Mouse (Mus musculus): Measurements from ENCODE around the gene Tspo2. TPM values are rescaled to one million over a fixed set of nuclear protein-coding genes. Genes with fewer than 3 reads are reported as not detected.

Gene Tspo2
- total RNA-seq, 2 experiments from 2014 or later = not detected

DNA sequence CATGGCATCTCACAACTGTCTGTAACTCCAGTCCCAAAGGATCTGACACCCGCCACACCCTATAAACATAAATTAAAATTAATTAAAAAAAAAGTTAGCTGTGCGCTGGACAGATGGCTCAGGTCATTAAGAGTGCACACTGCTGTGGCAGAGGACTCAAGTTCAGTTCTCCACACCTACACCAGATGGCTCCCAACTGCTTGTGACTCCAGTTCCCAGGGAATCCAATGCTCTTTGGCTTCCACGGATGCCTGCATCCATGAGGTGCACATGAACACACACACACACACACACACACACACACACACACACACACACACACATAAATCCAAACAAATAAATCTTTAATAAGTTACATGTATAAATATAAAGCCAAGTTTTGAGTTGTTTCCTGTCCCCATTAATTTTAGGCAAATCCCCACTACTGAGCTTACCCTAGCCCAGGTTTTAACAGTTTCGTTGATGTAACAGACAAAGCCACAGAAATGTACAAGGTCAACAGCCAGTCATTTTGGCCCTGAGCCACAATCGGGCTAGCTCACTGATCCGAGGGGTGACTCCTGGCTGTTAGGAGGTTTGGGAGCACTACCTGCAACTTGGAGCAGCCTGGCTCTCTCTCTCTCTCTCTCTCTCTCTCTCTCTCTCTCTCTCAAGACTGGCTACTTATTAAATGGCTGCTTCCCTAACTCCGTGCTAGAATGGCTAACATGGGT, 8.4 kb downstream of the Tspo2 start:
- no peak for TF ChIP-seq CTCF (IDR thresholded peaks at IDR 0.05)
- no peak for DNase-seq
- intact Hi-C loops (cut with DNase I) = no loop called here
- H3K4me3 ChIP-seq = no peak overlapping the region
- H3K27ac ChIP-seq = no peak overlapping the region

DNA sequence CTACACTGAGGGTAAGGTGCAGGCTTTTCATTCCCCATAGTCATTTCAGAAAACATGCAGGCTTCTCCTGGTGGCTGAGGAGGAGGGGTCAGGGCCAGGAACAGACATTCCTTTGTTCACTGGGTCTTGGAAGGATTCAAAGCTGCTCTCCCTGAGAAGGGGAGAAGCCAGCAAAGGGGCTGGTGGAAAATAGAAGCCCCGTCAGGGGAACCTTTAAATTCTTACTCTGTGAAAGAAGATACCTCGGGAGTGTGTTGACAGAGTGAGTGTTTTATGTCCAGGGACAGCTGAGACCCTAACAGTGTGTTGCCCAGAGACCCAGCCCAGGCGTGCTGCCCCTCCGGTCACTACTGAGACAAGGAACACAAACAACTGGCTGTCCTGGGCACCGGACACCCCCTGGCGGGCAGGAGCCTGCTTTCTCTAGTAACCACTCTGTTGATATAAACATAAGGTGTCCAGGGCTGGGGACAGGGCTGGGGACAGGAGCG, 13.9 kb downstream of the Tspo2 start:
- intact Hi-C loops (cut with DNase I) = loop anchor here (2.0 kb wide), 1 partner anchor 21 kb away; no protein-coding TSS in a partner anchor
- H3K4me3 ChIP-seq = 0 out of 2 replicates have a peak overlapping the region, but pooled peaks have one; percentile 13
- peak; percentile 82 for DNase-seq
- peak overlapping the region; percentile 87 for H3K27ac ChIP-seq
- peak; percentile 60 for TF ChIP-seq CTCF (IDR thresholded peaks at IDR 0.05)

DNA sequence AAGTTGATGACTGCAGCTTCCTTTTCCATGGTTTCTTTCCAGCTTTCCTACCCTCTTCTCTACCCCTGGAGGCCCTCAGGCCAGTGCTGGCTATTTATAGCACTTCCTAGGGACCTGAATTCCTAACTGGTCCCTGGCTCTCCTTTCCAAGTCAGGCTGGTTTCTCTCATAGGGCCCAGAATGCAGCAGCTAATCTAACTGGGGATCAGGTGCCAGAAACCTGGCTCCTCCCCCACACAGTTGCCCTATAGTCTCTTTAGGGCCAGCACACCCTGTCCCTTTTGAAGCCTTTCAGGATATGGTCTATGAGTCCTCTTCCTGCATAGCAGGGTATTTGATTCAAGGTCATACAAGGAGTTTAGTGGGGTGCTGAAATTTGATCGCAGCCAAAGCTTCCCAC, 14.8 kb downstream of the Tspo2 start:
- TF ChIP-seq CTCF (IDR thresholded peaks at IDR 0.05) = no peak
- intact Hi-C loops (cut with DNase I) = loop anchor here (2.0 kb wide), 1 partner anchor 20 kb away; no protein-coding TSS in a partner anchor
- DNase-seq = peak; percentile 80
- H3K4me3 ChIP-seq = peak overlapping the region; percentile 7; the same call in 1 of the 2 replicates
- peak overlapping the region; percentile 87 for H3K27ac ChIP-seq

DNA sequence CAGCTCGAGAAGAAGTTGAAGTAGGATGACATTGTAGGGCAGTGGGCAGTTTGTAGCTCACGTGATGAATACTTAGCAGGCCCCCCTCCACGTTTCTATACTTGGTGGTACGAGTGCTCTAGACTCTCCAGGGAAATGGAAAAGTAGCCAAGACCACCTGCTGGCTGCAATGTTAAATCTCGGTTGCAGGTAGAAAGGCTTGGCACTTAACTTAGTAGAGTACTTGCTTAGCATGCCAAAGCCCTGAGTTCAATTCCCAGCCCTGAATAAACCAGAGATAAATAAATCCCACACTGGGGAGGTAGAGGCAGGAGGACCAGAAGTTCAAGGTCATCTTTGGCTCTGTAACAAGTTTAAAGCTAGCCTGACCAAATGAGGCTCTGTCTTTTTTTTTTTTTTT, 16.8 kb downstream of the Tspo2 start:
- intact Hi-C loops (cut with DNase I) = no loop called here
- H3K4me3 ChIP-seq = no peak overlapping the region
- TF ChIP-seq CTCF (IDR thresholded peaks at IDR 0.05) = no peak
- H3K27ac ChIP-seq = no peak overlapping the region
- DNase-seq = no peak

DNA sequence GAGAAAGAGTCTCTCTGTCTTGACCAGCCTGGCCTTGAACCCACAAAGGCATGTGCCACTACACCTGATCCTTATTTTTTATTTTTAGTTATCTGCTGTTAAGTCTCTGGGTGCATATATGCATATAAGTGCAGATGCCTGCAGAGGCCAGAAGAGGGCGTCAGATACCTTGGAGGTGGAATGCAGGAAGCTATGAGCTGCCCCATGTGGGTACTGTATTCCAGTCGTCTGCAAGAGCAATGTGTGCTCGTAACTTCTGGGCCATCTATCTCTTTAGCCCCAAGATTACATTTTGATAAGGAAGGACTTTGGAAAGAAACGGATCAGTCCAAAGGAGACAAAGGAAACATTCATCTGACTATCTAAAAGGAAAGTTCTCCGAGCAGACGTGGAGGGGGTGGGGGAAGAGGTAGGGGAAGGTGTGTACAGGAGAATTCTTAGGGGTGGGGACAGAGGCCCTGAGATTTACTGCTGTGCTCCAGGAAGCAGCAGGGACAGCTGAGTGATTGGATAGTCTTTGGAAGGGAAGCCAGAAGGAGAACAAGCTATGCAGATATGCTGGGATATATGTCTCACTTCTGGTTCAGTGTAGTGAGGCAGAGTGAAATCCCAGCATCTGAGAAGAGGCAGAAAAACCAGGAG, 17.5 kb downstream of the Tspo2 start:
- DNase-seq = no peak
- Histone ChIP-seq H3K27ac (no peak overlapping the region; the same call in 1 of the 2 replicates), H3K4me3 (no peak overlapping the region)
- TF ChIP-seq CTCF (IDR thresholded peaks at IDR 0.05) = peak; percentile 31
- intact Hi-C loops (cut with DNase I) = no loop called here

- no peak for DNase-seq
- no peak for TF ChIP-seq CTCF (IDR thresholded peaks at IDR 0.05)
- peak overlapping the region; percentile 30; the same call in 1 of the 2 replicates for H3K4me3 ChIP-seq
- intact Hi-C loops (cut with DNase I) = no loop called here
- peak overlapping the region; percentile 96 for H3K27ac ChIP-seq
Measured at GRCm38 (mm10) chr17:48433006-48433655, 18.2 kb downstream of the Tspo2 start.

- H3K27ac ChIP-seq = peak within 1 kb of the TSS; percentile 96
Measured at GRCm38 (mm10) chr17:48432158-48432980, 19.0 kb downstream of the Tspo2 start, which contains the start of gene Apobec2. Gene Apobec2 (minus strand): TSS chr17:48432930.

GRCm38 (mm10) chr17:48431054-48431453, 20.3 kb downstream of the Tspo2 start:
- Histone ChIP-seq H3K27ac (peak overlapping the region; percentile 96), H3K4me3 (peak overlapping the region; percentile 72)
- peak; percentile 59 for DNase-seq
- intact Hi-C loops (cut with DNase I) = no loop called here
- no peak for TF ChIP-seq CTCF (IDR thresholded peaks at IDR 0.05)

More at GRCm38 (mm10) chr17:48432158-48432980, 19.0 kb downstream of the Tspo2 start, which contains the start of gene Apobec2:
- intact Hi-C loops (cut with DNase I) = no loop called here
- DNase-seq = peak; percentile 89
- TF ChIP-seq CTCF (IDR thresholded peaks at IDR 0.05) = no peak
- H3K4me3 ChIP-seq = peak within 1 kb of the TSS; percentile 72

DNA sequence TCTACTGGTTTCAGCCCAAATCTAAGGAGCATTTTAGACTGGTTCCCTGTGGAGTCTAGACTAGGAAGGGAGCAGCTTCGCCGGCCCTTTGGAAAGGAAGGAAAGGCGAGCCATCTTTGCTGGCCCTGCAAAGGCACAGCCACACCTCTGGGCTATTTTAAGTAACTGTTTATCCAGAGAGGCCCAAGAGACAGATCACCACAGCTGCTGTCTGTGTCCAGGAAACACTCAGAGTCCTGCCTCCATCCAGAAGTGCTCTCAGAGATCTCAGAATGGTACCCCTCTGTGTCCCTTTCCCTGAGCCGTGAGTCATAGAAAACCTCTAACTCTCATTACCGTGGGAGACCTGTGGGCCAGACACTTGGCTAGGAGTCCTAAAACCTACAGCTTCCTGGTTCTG, 20.9 kb downstream of the Tspo2 start:
- H3K27ac ChIP-seq = peak overlapping the region; percentile 96
- H3K4me3 ChIP-seq = peak overlapping the region; percentile 72
- intact Hi-C loops (cut with DNase I) = no loop called here
- TF ChIP-seq CTCF (IDR thresholded peaks at IDR 0.05) = no peak
- peak; percentile 63 for DNase-seq

DNA sequence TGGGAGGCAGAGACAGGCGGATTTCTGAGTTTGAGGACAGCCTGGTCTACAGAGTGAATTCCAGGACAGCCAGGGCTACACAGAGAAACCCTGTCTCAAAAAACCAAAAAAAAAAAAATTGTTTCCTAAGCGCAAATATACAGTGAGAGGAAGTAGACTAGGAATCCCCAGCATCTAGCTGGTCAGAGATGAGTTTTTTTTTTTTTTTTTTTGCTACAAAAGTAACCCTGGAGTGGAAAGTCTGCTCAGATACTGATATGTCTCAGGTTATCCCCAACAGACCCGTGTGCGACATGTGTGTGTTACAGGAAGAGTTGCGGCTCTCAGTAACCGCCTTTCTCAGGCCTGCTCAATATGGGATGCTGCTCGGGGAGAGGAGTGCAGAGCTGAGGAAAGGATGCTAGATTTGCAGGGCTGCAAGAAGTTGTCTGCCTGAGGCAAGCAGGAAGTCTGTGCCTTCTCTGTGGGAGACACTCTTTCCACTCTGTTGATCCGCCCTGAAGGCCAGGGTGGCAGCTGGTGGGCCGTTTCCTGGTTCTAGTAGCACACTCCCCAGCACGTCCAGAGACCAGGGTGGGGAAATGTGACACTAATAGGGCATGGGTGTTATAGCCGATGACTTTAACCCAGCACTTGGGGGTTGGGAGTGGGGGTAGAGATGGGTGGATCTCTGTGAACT, 23.3 kb downstream of the Tspo2 start:
- H3K4me3 ChIP-seq = peak overlapping the region; percentile 72
- peak overlapping the region; percentile 96 for H3K27ac ChIP-seq
- peak; percentile 39 for DNase-seq
- no peak for TF ChIP-seq CTCF (IDR thresholded peaks at IDR 0.05)
- intact Hi-C loops (cut with DNase I) = no loop called here

DNA sequence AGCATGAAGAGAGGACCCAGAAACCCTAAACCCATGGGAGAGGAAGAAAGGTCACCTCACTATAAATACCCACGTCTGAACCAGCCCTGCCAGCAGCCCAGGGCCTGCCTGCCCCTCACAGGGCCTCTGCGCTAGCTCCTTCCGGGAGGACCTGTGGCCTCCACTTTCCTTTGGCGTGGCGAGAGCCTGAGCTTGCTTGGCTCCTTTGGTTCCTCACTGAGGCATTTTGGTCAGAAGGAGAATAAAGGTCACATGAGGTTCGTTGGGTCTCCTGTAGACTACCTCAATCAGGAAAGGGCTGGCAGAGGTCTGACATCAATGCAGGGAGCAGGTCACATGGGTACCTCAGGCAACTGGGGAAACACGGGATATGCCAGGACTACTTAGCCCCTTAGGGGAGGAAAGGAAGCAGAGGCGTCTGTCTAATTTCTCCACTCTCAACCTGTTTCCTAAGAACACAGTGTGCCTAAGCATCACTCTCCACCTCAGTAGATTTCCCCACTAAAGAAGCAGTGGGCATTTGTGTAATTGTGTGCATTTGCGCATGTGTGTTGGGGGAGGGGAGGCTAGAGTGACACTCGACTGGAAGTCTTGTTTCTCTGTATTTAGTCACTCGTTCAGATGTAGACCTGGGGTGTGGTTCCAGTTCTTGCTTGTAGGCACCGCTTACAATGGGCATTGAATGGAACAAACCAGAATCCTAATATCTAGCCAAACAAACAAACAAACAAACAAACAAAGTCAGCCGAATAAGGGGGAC, 24.2 kb downstream of the Tspo2 start:
- peak; percentile 83 for DNase-seq
- intact Hi-C loops (cut with DNase I) = no loop called here
- H3K27ac ChIP-seq = peak overlapping the region; percentile 96
- TF ChIP-seq CTCF (IDR thresholded peaks at IDR 0.05) = no peak
- H3K4me3 ChIP-seq = peak overlapping the region; percentile 72

Measured in gastrocnemius, adult 2 months (tissue).